Mouse (Mus musculus) brown adipose tissue, adult 24 weeks (tissue): ENCODE results near the gene Ptchd1. TPM values are rescaled to one million over a fixed set of nuclear protein-coding genes. Genes with fewer than 3 reads are reported as not detected.

Experiments
- H3K27ac ChIP-seq: fragments of 200-500 bp; replicated peaks from 2 replicates; pipeline ENCODE4 v1.5.1; 2012; ENCODE audit warnings: low read depth, mild to moderate bottlenecking, low read length
- H3K4me1 ChIP-seq: fragments of 200-500 bp; 2 replicates; pipeline ENCODE4 v1.6.1; 2012; ENCODE audit warnings: low read length, mixed read lengths; ENCODE audit not compliant: control insufficient read depth, insufficient read depth, insufficient read length
- H3K4me3 ChIP-seq: fragments of 200-500 bp; 2 replicates; pipeline ENCODE4 v1.5.1; 2012; ENCODE audit warnings: low read depth, mild to moderate bottlenecking, low read length, moderate library complexity; ENCODE audit not compliant: insufficient read depth
- polyA plus RNA-seq: library from polyadenylated mRNA; stranded (reverse); fragments of >200 nt; gene quantifications from 2 replicates; pipeline ENCODE4 v1.2.4, GENCODE M21; 2012; ENCODE audit not compliant: missing spikeins, insufficient read depth, insufficient read length

The Ptchd1 gene
- not detected in 2 replicates for polyA plus RNA-seq

DNA sequence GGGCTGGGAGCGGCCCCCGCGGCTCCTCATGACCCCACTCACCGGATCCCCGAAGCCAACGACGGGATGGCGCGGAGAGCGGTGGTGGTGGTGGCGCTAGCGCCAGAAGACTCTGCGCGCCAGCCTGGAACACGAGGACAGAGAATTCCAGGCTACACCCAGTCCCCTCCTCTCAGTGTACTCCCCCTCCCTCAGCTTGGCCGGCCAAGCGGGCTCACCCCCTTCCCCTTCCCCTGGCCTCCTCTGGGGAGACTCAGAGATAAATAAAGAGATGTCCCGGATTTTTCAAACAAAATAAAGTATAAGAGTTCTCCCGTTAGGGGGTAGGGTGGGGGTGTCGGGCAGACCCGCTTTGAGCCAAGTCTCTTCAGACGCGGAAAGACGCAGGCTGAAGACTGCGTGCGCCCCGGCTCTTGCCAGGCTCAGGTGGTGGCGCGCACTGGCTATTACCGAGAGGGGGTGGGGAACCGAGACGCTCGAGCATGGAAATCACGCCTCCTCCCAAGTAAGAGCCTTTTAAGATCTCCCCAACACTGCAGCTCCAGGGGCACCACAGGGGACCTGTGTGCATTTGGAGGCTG lies at the start of gene Ptchd1:
Ptchd1 (minus strand) TSS at position 114 of the 581 bp plus-strand sequence.
- Histone ChIP-seq H3K27ac (no peak within 1 kb of the TSS), H3K4me3 (peak within 1 kb of the TSS; percentile 44), H3K4me1 (no peaks in the 10 kb centered on the region)

- Histone ChIP-seq H3K4me1 (no peaks in the 10 kb centered on the region), H3K4me3 (no peak overlapping the region), H3K27ac (no peak overlapping the region)
Measured at GRCm38 (mm10) chrX:155657971-155658370, 34.4 kb upstream of the Ptchd1 start.

DNA sequence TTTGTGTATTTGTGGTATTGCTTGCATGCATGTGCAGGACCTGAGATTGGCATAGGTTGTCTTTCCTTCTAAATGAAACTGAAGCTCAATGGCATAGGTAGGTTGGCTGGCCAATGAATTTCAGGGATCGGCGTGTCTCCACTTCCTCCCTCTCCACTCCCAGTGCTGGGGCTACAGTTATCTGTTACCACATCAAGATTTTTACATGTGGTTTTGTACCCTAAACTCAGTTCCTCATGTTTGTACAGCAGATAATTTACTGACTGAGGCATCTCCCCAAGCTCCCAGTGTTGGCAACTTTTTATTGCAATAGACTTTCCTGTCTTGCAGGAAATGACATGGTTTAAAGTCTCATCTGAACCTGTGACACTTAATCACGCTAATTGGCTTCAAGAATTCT lies 22.4 kb upstream of the Ptchd1 start:
- Histone ChIP-seq H3K4me3 (no peak overlapping the region), H3K27ac (no peak overlapping the region), H3K4me1 (no peaks in the 10 kb centered on the region)

- Histone ChIP-seq H3K27ac (no peak overlapping the region), H3K4me1 (no peaks in the 10 kb centered on the region), H3K4me3 (no peak overlapping the region)
Measured at GRCm38 (mm10) chrX:155643975-155644374, 20.4 kb upstream of the Ptchd1 start.

- no peak overlapping the region for H3K4me3 ChIP-seq
- no peaks in the 10 kb centered on the region for H3K4me1 ChIP-seq
- no peak overlapping the region for H3K27ac ChIP-seq
Measured at GRCm38 (mm10) chrX:155625671-155626196, 2.1 kb upstream of the Ptchd1 start.

DNA sequence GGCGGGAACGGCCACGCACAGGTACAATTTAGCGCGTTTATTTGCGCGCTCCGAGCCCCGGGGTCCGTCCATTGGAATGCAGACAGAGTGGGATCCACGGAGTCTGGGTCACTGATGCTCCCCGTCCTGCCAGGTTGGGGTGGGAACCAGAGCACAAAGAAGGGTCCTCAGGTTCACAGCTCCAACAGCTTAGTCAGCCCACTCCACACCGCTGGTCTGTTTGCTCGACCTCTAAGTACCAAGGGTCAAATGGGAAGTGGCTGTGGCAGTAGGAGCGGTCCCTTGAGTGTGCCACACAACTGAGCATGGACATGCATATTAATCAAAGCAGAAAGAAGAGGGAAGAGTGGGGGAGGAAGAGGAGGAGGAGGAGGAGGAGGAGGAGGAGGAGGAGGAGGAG lies 1.3 kb upstream of the Ptchd1 start:
- no peak overlapping the region for H3K27ac ChIP-seq
- no peak overlapping the region; the same call in 1 of the 2 replicates for H3K4me3 ChIP-seq
- no peaks in the 10 kb centered on the region for H3K4me1 ChIP-seq

GRCm38 (mm10) chrX:155624341-155624841 lies 777 bp upstream of the Ptchd1 start, which contains the start of gene Gm15155:
Gm15155 (plus strand) TSS chrX:155624741.
- Histone ChIP-seq H3K4me1 (no peaks in the 10 kb centered on the region), H3K4me3 (peak within 1 kb of the TSS; percentile 36), H3K27ac (no peak within 1 kb of the TSS)

DNA sequence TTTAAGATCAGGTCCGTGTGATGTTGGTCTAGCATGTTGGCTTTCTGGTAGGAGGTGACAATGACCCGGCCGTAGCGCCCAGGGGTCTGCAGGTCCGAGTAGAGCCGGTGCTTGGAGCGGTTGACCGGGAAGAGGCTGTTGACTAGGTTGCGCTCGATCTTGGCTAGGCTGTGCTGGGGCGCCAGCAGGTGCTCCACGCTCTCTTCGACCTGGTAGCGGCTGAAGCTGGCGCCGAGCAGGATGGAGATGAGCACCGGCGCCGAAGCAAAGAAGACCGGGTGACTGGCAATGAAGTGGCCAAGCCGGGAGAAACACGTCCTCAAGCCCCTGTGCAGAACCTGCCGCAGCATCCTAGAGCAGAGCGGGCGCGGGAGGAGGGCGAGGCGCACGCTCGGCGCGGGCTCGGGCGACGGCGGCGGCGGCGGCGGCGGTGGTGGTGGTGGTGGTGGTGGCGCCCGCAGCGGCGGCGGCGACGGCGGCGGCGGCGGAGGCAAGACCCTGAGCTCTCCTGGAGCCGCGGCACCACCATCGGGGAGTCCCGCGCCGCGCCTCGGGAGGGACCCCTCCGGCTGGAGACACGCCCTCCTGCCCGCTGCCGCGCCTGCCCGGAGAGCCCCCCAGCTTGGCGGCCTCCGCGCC lies 534 bp downstream of the Ptchd1 start:
- Histone ChIP-seq H3K27ac (no peak overlapping the region), H3K4me1 (no peaks in the 10 kb centered on the region), H3K4me3 (peak overlapping the region; percentile 44)

DNA sequence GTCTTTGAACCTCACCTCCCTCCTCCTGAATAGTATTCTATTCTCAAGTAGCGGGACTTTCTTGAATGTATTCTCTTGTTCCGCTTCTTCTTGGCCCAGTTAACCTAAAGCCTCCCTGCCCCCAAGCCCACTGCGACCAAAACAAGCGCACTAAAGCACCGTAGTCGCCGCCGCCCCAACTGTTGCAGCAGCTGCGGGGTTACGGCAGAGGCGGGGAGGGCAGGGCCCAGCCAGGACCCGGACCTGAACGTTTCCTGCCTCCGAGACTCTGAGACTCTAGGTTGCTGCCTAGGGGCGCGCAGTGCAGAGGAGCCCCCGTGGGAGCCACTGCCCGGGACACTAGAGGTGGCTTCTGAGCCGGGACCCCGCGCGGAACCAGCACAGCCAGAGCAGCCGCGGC lies 1.1 kb downstream of the Ptchd1 start:
- Histone ChIP-seq H3K4me3 (peak overlapping the region; percentile 44), H3K4me1 (no peaks in the 10 kb centered on the region), H3K27ac (no peak overlapping the region)

GRCm38 (mm10) chrX:155601196-155601595 lies 22.4 kb downstream of the Ptchd1 start:
- no peak overlapping the region for H3K4me3 ChIP-seq
- H3K4me1 ChIP-seq: no peaks in the 10 kb centered on the region
- H3K27ac ChIP-seq: no peak overlapping the region

- Histone ChIP-seq H3K4me1 (no peaks in the 10 kb centered on the region), H3K4me3 (no peak overlapping the region), H3K27ac (no peak overlapping the region)
Measured at GRCm38 (mm10) chrX:155596390-155596789, 27.2 kb downstream of the Ptchd1 start.

DNA sequence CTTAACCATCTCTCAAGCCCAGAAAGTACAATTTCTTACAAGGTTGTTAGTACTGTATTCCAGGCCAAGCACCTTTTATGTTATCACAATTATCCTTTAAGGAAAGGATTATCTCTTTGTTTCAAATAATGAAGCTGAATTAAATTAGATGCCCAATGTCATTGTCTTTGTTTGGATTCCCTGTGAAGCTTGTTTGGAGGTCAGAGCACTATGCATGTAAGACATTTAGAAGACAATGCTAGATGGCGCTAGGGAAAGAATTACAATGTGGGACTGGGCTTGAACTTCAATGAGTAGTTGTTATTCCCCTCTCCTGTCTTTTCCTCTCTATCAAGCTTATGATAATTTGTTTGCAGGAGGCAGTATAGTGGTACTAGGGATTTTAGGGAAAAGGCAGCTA lies 28.9 kb downstream of the Ptchd1 start:
- Histone ChIP-seq H3K4me3 (no peak overlapping the region), H3K27ac (no peak overlapping the region), H3K4me1 (no peaks in the 10 kb centered on the region)

DNA sequence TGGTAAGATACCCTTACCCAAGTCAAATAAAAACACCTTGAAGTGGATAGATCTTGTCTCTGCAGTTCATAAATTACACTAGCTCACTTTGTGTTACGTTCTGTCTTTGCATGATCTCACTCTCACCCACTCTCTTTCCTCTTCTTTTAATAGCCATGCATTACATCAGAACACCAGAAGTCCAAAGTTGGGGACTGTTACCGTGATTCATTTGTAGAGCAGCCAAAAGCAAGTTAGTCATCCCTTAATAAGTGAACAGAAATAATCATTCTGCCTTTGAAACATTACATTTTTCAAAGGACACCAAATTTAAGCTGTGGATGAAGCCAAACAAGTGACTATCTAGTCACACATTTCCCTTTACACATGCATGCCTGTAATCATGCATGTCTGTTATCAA lies 31.1 kb downstream of the Ptchd1 start:
- no peak overlapping the region for H3K4me3 ChIP-seq
- no peaks in the 10 kb centered on the region for H3K4me1 ChIP-seq

DNA sequence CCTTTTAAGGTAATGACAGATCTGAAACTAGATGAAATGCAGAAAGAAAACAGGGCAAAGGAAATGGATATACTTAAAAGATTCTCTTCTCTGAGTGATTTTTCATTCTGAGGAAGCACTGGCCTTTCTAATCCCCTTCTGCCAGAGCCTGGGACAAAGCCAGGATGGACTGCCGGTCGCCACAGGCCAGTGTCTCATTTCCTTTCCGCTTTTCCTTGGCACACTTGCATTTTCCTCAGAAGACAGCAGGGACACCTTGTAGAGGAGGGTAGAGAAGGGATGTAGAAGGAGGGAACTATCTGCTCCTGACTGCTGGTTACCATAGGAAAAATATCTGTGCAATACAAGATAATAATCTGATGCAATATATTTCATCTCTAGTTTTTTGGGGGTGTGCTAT lies 32.1 kb downstream of the Ptchd1 start:
- Histone ChIP-seq H3K27ac (no peak overlapping the region), H3K4me1 (no peaks in the 10 kb centered on the region), H3K4me3 (no peak overlapping the region)

More for the DNA sequence above, 31.1 kb downstream of the Ptchd1 start:
- H3K27ac ChIP-seq: no peak overlapping the region

DNA sequence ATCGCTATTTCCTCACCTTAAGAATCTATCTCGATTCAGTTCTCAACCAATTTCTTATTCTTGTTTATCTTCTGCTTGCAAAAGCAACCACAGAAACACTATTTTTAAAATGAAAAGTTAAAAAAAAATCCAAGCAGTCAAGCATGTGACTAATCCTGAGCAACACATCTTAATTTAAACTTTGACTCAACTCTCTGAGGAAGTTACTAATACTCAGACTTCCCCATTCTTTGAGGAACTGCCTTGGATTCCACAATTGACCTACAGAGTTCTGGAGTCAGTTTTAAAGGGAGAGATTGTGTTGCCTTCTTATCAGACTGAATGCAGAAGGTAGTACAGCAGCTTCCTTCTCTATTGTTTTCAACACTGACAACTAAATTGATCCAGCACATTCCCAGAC lies 39.0 kb downstream of the Ptchd1 start:
- Histone ChIP-seq H3K4me1 (no peaks in the 10 kb centered on the region), H3K4me3 (no peak overlapping the region), H3K27ac (no peak overlapping the region)

- H3K27ac ChIP-seq: no peak overlapping the region
- no peaks in the 10 kb centered on the region for H3K4me1 ChIP-seq
- no peak overlapping the region for H3K4me3 ChIP-seq
Measured at GRCm38 (mm10) chrX:155579791-155580190, 43.8 kb downstream of the Ptchd1 start.
